Mouse (Mus musculus): ENCODE results near the gene Asb15. TPM values are rescaled to one million over a fixed set of nuclear protein-coding genes. Genes with fewer than 3 reads are reported as not detected.

The Asb15 gene
- polyA plus RNA-seq, 1 experiment from 2014 or later = not detected

DNA sequence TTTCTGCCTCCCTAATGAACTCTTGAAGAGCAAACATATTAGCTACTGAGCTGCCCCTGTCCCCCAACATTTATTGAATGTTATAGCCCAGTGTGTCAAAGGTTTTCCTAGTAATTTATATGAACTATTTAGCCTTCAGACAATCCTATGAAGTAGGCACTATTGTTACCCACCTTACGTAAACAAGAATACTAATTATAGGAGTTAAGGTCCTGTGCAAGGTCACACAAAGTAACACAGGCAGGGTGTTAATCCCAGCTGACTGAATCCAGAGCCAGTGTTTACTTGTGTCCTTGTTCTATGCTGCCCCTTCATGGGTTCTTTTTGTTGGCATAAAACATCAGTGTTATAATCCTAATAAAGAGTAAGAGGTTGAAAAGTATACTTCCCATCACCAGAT lies 41.8 kb downstream of the Asb15 start:
- Histone ChIP-seq H3K4me3 (replicated peaks) (no peak overlapping the region), H3K9me3 (no peaks in the 10 kb centered on the region), H3K27me3 (replicated peaks) (no peaks in the 10 kb centered on the region), H3K27ac (no peak overlapping the region), H3K4me1 (no peaks in the 10 kb centered on the region), H3K4me2 (no peak overlapping the region), H3K9ac (no peak overlapping the region), H3K36me3 (no peaks in the 10 kb centered on the region)
- WGBS = 88% methylated on average over 1 of the region's 1 CpGs
- no peak for ATAC-seq (ENCODE audit: insufficient read depth, low FRiP score, low read depth)

DNA sequence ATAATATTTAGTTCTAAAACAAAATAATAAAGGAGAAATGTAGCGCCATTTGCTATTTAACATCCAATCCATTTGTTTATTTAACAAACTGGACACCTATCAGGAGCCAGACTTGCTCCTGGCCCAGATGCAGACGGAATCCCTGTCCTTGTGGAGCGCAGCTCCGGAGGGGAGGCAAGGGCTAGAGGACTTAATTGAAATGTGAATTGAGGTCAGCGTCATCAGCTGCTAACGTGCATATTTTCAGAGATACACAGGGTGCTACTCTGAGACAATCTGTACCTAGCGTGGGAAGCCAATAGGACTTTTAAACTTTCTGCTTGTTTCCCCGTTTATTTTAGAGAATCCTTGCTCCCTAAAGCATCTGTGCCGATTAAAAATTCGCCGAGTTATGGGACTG lies 42.3 kb downstream of the Asb15 start:
- Histone ChIP-seq H3K9ac (no peak overlapping the region), H3K27ac (no peak overlapping the region), H3K36me3 (no peaks in the 10 kb centered on the region), H3K4me3 (replicated peaks) (no peak overlapping the region), H3K27me3 (replicated peaks) (no peaks in the 10 kb centered on the region), H3K9me3 (no peaks in the 10 kb centered on the region), H3K4me1 (no peaks in the 10 kb centered on the region), H3K4me2 (no peak overlapping the region)
- no peak for ATAC-seq (ENCODE audit: insufficient read depth, low FRiP score, low read depth)
- WGBS = 68% methylated on average over 11 of the region's 11 CpGs

DNA sequence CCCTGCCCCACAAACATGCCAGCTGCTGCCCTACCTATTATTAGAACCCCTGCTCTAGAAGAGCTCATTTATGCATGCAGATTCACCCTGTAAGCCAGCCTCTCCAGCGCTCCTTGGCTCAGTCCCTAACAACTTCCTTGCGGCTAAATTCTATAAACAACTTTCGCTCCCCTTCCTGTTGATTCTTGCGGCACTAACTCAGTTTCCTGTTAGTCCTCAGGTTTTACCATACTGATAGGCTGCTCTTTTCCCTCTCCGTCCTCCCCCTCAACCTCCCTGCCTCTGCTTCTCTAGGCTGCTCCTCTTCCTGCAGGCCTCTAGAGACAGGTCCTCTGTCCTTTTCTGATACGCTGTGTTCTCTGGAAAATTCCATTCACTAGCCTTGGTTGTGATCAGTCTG lies 43.2 kb downstream of the Asb15 start:
- Histone ChIP-seq H3K36me3 (no peaks in the 10 kb centered on the region), H3K27me3 (replicated peaks) (no peaks in the 10 kb centered on the region), H3K27ac (no peak overlapping the region), H3K4me2 (no peak overlapping the region), H3K9ac (no peak overlapping the region), H3K4me3 (replicated peaks) (no peak overlapping the region), H3K4me1 (no peaks in the 10 kb centered on the region), H3K9me3 (no peaks in the 10 kb centered on the region)
- no peak for ATAC-seq (ENCODE audit: insufficient read depth, low FRiP score, low read depth)
- 61% methylated on average over 6 of the region's 6 CpGs for WGBS

DNA sequence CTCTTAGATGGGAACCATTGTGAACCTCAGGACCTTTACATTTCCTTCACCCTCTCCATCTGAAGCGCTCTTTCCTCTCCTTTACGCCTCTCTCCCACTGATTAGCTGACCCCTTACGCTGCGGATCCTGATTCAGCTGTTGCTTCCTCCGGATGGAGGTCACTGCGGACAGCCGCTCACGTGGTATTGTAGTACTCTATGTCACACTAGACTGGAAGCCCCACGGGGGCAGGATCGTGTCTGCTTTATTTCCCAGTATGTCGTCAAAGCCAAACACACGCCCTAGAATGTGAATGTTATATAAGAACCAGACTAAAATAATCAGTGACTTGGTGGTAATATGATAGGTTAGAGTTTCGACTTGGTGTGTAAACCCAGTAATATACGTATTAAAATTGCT lies 44.5 kb downstream of the Asb15 start:
- no peaks in the 10 kb centered on the region for H3K4me1 ChIP-seq
- WGBS = 82% methylated on average over 14 of the region's 14 CpGs
- no peaks in the 10 kb centered on the region for H3K36me3 ChIP-seq
- H3K27me3 ChIP-seq (replicated peaks) = no peaks in the 10 kb centered on the region
- H3K27ac ChIP-seq = no peak overlapping the region
- H3K9ac ChIP-seq = no peak overlapping the region
- H3K4me3 ChIP-seq (replicated peaks) = no peak overlapping the region
- ATAC-seq (ENCODE audit: insufficient read depth, low FRiP score, low read depth) = no peak
- H3K4me2 ChIP-seq = no peak overlapping the region
- no peaks in the 10 kb centered on the region for H3K9me3 ChIP-seq

DNA sequence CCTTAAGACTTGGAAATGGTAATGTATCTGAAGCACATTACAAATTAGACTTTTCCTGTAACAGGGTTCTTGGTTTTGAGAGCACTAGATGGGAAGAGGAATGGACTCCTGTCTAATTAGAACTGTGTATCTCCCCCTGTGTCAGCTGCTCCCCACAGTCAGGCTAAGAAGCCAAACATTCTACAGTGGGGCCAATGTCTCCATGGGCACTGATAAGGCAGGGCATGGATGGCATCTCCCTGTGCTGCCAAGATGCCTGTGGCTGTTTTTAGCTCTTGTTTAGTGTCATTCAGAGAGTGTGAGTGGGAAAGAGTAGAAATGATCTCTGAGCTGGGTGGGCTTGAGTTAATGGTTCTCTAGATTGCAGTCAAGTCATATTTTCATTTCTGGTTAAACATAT lies 45.4 kb downstream of the Asb15 start:
- ATAC-seq (ENCODE audit: insufficient read depth, low FRiP score, low read depth) = no peak
- H3K9me3 ChIP-seq = no peaks in the 10 kb centered on the region
- no peak overlapping the region for H3K27ac ChIP-seq
- no peaks in the 10 kb centered on the region for H3K4me1 ChIP-seq
- no peaks in the 10 kb centered on the region for H3K27me3 ChIP-seq (replicated peaks)
- H3K9ac ChIP-seq = no peak overlapping the region
- H3K4me3 ChIP-seq (replicated peaks) = no peak overlapping the region
- no peaks in the 10 kb centered on the region for H3K36me3 ChIP-seq
- no peak overlapping the region for H3K4me2 ChIP-seq

DNA sequence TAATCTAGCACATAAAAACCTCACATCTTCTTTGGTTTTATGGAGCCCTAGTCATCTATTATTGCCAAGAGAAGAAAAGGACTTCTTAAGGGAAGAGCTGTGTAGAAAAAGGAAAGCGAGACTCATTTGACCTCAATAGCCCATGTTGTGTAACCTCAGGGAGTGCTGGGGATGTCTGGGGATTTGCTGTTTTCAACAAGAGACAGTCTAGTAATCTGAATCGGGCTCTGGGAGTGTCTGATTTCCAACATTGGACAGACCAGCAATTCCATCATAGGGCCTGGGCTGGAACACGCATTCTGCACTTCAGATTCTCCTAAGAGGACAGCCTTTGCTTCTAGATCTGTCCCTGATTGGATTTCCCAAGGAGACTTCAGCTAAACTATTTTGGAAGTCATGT lies 55.5 kb downstream of the Asb15 start:
- Histone ChIP-seq H3K4me2 (no peak overlapping the region), H3K4me3 (replicated peaks) (no peak overlapping the region), H3K9me3 (no peaks in the 10 kb centered on the region), H3K9ac (no peak overlapping the region), H3K27me3 (replicated peaks) (no peaks in the 10 kb centered on the region), H3K36me3 (no peaks in the 10 kb centered on the region), H3K4me1 (no peaks in the 10 kb centered on the region), H3K27ac (no peak overlapping the region)
- no peak for ATAC-seq (ENCODE audit: insufficient read depth, low FRiP score, low read depth)
- 76% methylated on average over 3 of the region's 3 CpGs for WGBS

DNA sequence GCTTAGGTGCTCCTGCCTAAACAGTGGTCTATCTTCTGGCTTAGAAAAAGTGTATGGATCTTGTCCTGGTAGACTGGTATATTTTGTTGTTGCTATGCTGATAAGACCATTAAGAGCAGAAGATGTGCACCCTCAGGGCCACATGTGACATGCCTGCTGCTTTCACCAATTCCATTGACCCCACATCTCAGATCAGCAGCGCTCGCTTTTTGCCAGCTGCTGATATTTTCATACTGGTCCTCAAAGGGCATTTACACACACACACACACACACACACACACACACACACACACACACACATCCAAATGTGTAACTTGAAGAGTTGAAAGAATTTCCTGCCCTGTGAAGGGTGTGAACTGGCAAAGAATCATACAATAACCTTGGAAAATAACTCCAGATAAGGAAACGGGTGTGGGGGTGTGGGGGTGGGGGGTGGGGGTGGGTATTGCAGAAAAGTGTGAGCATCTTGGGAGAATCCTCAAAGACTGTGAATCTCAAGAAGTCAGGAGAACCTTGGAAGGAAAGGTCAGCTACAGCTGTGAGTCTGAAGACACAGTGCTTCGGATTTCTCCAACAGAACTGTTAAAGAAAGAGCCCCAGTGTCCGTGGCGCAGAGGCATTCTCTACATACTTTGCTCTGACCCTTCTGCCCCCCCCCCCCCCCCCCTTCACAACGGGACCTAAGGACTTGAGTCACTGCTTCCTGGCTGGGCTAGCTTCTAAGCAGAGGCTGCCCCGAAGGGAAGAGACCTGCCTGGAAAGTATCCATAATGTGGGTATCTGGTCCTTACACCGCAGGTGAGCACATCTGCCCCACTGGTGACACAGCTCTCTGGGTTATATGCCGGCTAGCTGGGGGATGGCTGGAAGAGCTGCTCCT lies 57.7 kb downstream of the Asb15 start:
- no peak overlapping the region for H3K4me2 ChIP-seq
- H3K4me1 ChIP-seq = no peaks in the 10 kb centered on the region
- H3K36me3 ChIP-seq = no peaks in the 10 kb centered on the region
- H3K27me3 ChIP-seq (replicated peaks) = no peaks in the 10 kb centered on the region
- no peaks in the 10 kb centered on the region for H3K9me3 ChIP-seq
- WGBS = 41% methylated on average over 9 of the region's 10 CpGs
- H3K4me3 ChIP-seq (replicated peaks) = no peak overlapping the region
- ATAC-seq (ENCODE audit: insufficient read depth, low FRiP score, low read depth) = no peak; the same call in 1 of the 2 replicates
- H3K27ac ChIP-seq = no peak overlapping the region
- H3K9ac ChIP-seq = no peak overlapping the region

DNA sequence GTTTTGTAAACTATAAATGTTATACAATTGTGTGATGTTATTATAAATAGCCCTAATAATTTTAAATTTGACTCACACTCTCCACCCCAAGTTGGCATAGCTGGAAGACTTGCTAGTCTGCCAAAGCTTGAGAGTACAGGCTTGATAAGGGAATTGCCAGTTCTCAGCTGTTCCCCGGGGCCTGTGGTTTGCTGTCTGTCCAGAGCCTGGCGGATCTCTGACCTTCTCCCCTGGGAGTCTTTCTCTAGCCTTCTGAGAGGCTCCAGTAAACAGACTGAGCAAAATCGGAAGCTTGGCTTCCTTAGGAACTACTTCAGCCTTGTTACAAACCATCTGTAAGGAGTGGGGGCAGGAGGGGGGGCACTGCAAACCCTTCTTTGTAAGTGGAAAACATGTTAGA lies 58.9 kb downstream of the Asb15 start:
- no peak overlapping the region for H3K4me3 ChIP-seq (replicated peaks)
- no peak; the same call in 1 of the 2 replicates for ATAC-seq (ENCODE audit: insufficient read depth, low FRiP score, low read depth)
- no peaks in the 10 kb centered on the region for H3K9me3 ChIP-seq
- H3K9ac ChIP-seq = no peak overlapping the region
- H3K4me1 ChIP-seq = no peaks in the 10 kb centered on the region
- H3K27me3 ChIP-seq (replicated peaks) = no peaks in the 10 kb centered on the region
- no peak overlapping the region for H3K4me2 ChIP-seq
- 23% methylated on average over 3 of the region's 3 CpGs for WGBS
- no peak overlapping the region for H3K27ac ChIP-seq
- H3K36me3 ChIP-seq = no peaks in the 10 kb centered on the region

DNA sequence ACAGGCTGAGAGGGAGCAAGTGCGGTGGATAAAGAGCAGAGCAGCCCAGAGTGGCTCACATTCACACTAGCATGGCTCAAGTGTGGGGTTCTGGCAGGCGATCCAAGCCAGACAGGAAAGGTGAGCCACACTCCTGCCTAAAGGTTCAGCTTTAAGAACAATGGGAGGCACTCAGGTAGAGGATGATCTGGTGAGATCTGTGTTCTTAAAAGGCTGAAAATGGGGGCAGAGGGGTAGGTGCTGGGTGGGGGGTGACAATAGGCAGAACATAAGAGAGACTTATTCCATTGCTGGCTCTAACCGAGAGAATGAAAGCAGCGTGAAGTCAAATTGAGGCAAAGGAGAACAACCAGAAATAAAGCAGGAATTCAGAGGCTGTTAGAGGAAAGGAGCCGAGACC lies 62.3 kb downstream of the Asb15 start:
- no peak for ATAC-seq (ENCODE audit: insufficient read depth, low FRiP score, low read depth)
- no peak overlapping the region for H3K27ac ChIP-seq
- 89% methylated on average over 5 of the region's 5 CpGs for WGBS
- no peak overlapping the region for H3K4me2 ChIP-seq
- H3K9ac ChIP-seq = no peak overlapping the region
- H3K36me3 ChIP-seq = no peaks in the 10 kb centered on the region
- H3K4me3 ChIP-seq (replicated peaks) = no peak overlapping the region
- H3K9me3 ChIP-seq = no peaks in the 10 kb centered on the region
- no peaks in the 10 kb centered on the region for H3K4me1 ChIP-seq
- no peaks in the 10 kb centered on the region for H3K27me3 ChIP-seq (replicated peaks)

DNA sequence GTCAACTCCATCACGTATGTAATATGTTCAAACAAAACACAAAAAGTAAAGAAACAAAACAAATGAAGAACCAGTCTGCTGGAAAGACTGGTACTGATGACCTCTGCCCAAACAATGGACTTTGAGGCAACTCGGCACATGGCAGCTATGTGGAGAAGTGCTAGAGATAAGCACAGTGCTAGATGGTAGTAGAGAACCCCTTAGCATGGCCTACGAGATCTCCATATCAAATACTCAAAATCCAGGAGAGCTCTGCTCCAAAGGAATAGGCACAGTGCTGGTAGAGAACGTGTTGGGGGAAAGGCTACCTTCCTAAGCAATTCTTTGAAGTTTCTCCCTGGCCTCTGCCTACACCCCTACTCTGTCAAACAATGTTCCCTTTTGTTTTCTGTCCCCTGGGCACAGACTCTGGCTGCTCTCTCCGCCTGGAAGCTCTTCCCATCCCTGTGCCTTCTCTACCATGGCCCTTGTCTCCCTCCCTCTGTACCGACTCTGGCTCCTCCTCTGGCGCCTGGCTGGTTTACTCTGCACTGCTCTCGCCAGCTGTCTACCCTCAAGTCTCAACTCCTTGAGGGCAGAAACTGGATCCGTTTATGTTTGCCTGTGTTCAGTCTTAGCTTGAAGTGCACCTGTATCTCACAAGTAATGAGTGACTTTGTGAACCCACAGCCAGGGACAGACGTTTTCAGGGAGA lies 63.7 kb downstream of the Asb15 start:
- Histone ChIP-seq H3K4me2 (no peak overlapping the region), H3K4me3 (replicated peaks) (no peak overlapping the region), H3K9ac (no peak overlapping the region), H3K27ac (no peak overlapping the region), H3K36me3 (no peaks in the 10 kb centered on the region), H3K27me3 (replicated peaks) (no peaks in the 10 kb centered on the region), H3K4me1 (no peaks in the 10 kb centered on the region), H3K9me3 (no peaks in the 10 kb centered on the region)
- WGBS = 41% methylated on average over 10 of the region's 10 CpGs
- no peak for ATAC-seq (ENCODE audit: insufficient read depth, low FRiP score, low read depth)

DNA sequence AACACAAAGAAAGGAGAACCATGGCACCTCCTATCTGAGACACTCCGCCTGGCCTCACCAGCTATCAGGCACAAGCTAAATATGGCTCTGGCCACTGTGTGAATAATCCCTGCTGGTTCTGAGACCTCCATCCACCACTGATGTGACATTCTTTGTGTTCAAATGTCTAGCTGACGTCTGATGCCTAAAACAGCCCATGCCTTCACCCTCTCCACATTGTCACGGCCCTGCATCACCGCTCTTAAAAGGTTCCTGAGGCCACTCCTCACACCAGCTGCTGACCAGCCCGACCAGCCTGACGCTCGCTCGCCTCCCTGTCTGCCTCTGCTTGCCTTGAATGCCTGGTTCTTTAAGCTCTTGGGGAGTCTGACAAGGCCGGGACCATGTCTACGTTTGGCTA lies 69.6 kb downstream of the Asb15 start, which contains the start of gene Lmod2:
Lmod2 (plus strand) TSS at position 263 of the 400 bp plus-strand sequence.
- H3K4me2 ChIP-seq = no peak within 1 kb of the TSS
- H3K9ac ChIP-seq = no peak within 1 kb of the TSS
- no peak for ATAC-seq (ENCODE audit: insufficient read depth, low FRiP score, low read depth)
- H3K27ac ChIP-seq = no peak within 1 kb of the TSS
- H3K27me3 ChIP-seq (replicated peaks) = no peaks in the 10 kb centered on the region
- no peak within 1 kb of the TSS for H3K4me3 ChIP-seq (replicated peaks)
- no peaks in the 10 kb centered on the region for H3K4me1 ChIP-seq
- no peaks in the 10 kb centered on the region for H3K9me3 ChIP-seq
- WGBS = 81% methylated on average over 10 of the region's 10 CpGs
- no peaks in the 10 kb centered on the region for H3K36me3 ChIP-seq

DNA sequence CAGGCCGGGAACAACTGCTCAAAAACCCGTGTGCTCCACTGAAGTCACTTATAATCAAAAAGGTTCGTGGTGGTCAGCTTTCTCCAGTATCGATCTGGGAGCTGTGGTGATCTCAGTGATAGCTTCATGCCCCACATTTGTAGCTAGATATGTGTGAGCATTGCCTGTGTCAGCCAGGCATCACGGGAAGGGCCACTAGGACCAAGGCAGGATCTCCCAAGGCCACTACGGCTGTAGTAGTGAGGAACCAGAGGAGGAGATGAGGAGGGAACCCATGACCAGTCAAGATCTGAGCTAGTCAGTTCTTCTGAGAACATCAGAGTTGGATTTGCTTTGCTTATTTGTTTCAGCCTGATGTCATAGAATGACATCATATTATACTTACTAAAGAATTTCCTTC lies 71.2 kb downstream of the Asb15 start:
- Histone ChIP-seq H3K4me3 (replicated peaks) (no peak overlapping the region), H3K36me3 (no peaks in the 10 kb centered on the region), H3K4me2 (no peak overlapping the region), H3K9me3 (no peaks in the 10 kb centered on the region), H3K4me1 (no peaks in the 10 kb centered on the region), H3K27me3 (replicated peaks) (no peaks in the 10 kb centered on the region), H3K27ac (no peak overlapping the region), H3K9ac (no peak overlapping the region)
- ATAC-seq (ENCODE audit: insufficient read depth, low FRiP score, low read depth) = no peak
- 90% methylated on average over 6 of the region's 6 CpGs for WGBS
